ENCODE assay signal across 30 mouse cellular contexts in genomic region chr8:116740726-116741125, GRCm38 (mm10).
"Had no signal": no experiment of that assay in that cellular context is flagged by ENCODE, and none has a peak within 500 bp of the region (broad histone marks: within the 10 kb centered on the region; RNA-seq: fewer than 3 reads in every experiment).

No protein-coding gene starts in this region.

- H3K27ac ChIP-seq: heart, embryonic 13.5 days; heart, embryonic 15.5 days; hindbrain, embryonic 10.5 days; hindbrain, embryonic 12.5 days; hindbrain, embryonic 13.5 days; hindbrain, embryonic 14.5 days; hindbrain, embryonic 15.5 days; hindbrain, postnatal 0 days; intestine, embryonic 15.5 days; kidney, embryonic 15.5 days; kidney, postnatal 0 days; layer of hippocampus, adult 2 months; left cerebral cortex, adult 2 months had no signal

- H3K9me3 ChIP-seq: heart, embryonic 13.5 days; heart, embryonic 15.5 days; hindbrain, embryonic 10.5 days; hindbrain, embryonic 13.5 days; hindbrain, embryonic 15.5 days; intestine, embryonic 15.5 days; kidney, embryonic 15.5 days had no signal

- H3K4me1 ChIP-seq: heart, embryonic 12.5 days; heart, embryonic 13.5 days; heart, embryonic 15.5 days; hindbrain, embryonic 10.5 days; hindbrain, embryonic 12.5 days; hindbrain, embryonic 13.5 days; hindbrain, embryonic 15.5 days; intestine, embryonic 15.5 days; kidney, embryonic 15.5 days had no signal

- H3K4me3 ChIP-seq: heart, embryonic 12.5 days; heart, embryonic 13.5 days; heart, embryonic 15.5 days; hindbrain, embryonic 10.5 days; hindbrain, embryonic 12.5 days; hindbrain, embryonic 13.5 days; hindbrain, embryonic 15.5 days; intestine, embryonic 15.5 days; kidney, embryonic 15.5 days; layer of hippocampus, adult 2 months; left cerebral cortex, adult 2 months had no signal

- H3K36me3 ChIP-seq: heart, embryonic 12.5 days; heart, embryonic 13.5 days; heart, embryonic 15.5 days; hindbrain, embryonic 10.5 days; hindbrain, embryonic 12.5 days; hindbrain, embryonic 13.5 days; hindbrain, embryonic 15.5 days; intestine, embryonic 15.5 days; kidney, embryonic 15.5 days had no signal

- H3K27me3 ChIP-seq: heart, embryonic 12.5 days; hindbrain, embryonic 12.5 days; hindbrain, embryonic 13.5 days; hindbrain, embryonic 15.5 days; intestine, embryonic 15.5 days had no signal

- DNase-seq: heart, postnatal 10 days; heart, postnatal 14 days; heart, postnatal 36 days; heart, postnatal 4 days; kidney, adult 11 months; kidney, adult 18-20 months; kidney, adult 2 months; kidney, adult 8-10 months; kidney, adult 9 months; kidney, postnatal 10 days; kidney, postnatal 14 days; kidney, postnatal 25 days; kidney, postnatal 36 days; kidney, postnatal 4 days; layer of hippocampus, adult 9-11 months; layer of hippocampus, postnatal 36 days had no signal
